Mouse (Mus musculus): ENCODE measurements around the gene St8sia4.
"Not testable (repeated sequence)": the region's sequence is repeated elsewhere in the genome, so short reads cannot be mapped to it uniquely, and the experiment has no call there.

The St8sia4 gene

GRCm38 (mm10) chr1:95591101-95591500 is 76.3 kb downstream of the St8sia4 start:
- DNase-seq = no peak

DNA sequence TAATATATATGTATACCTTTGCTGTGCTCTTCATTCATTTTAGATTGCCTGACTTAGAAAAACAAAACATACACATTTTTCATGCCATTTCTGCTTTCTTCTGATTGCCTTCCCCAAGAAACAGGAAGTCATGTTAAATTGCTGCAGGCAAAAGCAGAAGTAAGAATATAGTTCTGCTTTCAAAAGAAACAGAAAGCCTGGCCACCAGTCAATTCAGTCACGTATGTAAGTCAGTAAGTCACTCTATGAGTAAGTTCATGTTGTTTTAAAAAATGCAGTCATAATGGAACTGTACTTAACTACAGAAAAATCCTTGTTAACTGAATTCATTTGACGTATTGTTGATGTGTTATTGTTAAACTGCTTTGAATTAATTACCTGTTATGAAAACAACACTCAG is 77.3 kb downstream of the St8sia4 start:
- no peak for DNase-seq

GRCm38 (mm10) chr1:95589471-95589870 is 77.9 kb downstream of the St8sia4 start:
- DNase-seq = no peak

- DNase-seq = no peak
These were observed 84.1 kb downstream of the St8sia4 start for GRCm38 (mm10) chr1:95583310-95583709.

- no peak for DNase-seq
These were observed 85.1 kb downstream of the St8sia4 start for GRCm38 (mm10) chr1:95582264-95582663.

GRCm38 (mm10) chr1:95572619-95573540 is 94.5 kb downstream of the St8sia4 start:
- no peak for DNase-seq

- no peak for DNase-seq
These were observed 96.3 kb downstream of the St8sia4 start for GRCm38 (mm10) chr1:95571106-95571505.

DNA sequence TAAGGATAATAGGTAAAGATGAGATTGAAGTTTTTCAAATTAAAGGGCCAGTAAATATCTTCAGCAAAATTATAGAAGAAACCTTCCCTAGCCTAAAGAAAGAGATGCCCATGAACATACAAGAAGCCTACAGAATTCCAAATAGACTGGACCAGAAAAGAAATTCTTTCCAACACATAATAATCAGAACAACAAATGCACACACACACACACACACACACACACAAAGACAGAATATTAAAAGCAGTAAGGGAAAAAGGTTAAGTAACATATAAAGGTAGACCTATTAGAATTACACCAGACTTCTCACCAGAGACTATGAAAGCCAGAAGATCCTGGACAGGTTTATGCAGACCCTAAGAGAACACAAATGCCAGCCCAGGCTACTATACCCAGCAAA is 112.8 kb downstream of the St8sia4 start:
- not testable (repeated sequence) for DNase-seq

DNA sequence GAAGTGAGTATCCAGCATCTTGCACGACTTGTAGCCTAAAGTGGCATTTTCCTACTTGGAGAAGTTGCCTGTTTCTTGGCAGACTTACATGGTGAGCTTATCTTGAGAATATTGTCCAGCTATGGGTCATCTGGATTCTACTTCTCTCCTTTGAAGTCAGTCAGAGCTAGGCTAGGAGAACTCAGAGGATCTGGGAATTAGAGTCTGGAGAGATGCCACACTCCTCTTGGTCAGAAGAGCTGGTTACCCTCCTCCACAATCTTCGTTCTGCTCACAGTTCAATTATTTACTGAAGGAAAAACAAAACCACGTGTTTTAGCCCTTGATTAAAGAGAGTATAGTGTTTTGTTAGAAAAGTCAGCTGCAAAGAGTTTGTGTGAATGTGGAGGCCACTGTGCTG is 125.9 kb downstream of the St8sia4 start:
- no peak for DNase-seq

Measured in cerebellum, adult 8-10 months (tissue).